Mouse (Mus musculus): ENCODE results near the gene Bsg.
A peak's percentile ranks its signal among the peaks of the same experiment; 100 is the strongest.

The Bsg gene

DNA sequence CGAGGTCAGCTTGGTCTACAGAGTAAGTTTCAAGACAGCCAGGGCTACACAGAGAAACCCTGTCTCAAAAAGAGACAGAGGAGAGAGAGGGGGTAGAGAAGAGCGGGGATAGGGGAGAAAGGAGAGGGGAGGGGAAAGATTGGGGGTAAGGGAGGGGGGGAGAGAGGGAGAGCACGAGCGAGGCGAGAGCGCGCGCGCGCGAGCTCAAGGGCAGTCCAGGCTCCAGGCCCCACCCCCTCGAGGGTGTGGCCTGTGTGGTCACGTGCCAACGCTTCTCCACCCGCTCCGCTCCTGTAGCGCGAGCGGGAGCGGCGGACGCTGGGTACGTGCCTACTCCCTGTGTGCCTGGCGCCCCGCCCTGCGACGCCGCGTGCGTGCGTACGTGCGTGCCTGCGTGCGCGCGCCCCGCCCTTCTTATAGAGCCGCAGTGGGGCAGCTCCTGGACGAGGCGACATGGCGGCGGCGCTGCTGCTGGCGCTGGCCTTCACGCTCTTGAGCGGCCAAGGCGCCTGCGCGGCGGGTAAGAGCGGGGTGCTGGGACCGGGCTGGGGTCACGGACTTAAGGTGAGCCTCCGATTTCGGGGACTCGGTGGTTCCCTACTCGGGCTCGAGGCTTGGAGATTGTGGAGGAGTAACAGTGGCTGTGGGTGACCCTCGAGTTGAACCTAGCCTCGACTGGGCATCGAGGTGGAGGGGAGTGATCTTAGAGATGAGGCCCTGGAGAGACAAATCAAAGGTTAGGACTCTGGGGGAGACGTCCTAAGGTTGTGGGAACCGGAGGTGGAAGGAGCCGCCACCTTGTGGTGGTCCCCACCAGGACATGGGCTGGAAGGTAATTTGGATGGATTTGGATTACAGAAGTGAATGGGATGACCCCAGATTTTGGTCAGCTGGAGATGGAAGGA lies at the start of gene Bsg:
Gene Bsg, plus strand, starts transcription at position 427 of the 905 bp plus-strand sequence.
- peak; percentile 100 for DNase-seq

DNA sequence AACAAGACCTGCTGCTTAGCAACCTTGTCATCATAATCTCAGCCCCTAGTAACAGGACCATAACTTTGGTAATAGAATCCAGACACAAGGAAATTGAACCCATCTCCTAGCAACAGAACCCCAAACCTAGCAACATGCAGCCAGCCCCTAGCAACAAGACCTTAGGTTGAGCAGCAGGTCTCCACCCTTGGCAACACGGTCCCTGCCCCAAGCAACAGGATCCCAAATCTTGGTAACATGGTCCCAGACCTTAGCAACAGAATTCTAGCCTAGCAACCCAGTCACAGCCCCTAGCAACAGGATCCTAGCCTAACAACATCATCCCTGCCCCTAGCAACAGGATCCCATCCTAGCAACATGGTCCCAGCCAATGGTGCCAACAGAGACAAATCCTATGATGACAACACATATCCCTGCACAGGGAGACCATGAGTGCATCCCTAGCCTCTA lies 49.3 kb upstream of the Bsg start:
- DNase-seq, result peak; percentile 59

DNA sequence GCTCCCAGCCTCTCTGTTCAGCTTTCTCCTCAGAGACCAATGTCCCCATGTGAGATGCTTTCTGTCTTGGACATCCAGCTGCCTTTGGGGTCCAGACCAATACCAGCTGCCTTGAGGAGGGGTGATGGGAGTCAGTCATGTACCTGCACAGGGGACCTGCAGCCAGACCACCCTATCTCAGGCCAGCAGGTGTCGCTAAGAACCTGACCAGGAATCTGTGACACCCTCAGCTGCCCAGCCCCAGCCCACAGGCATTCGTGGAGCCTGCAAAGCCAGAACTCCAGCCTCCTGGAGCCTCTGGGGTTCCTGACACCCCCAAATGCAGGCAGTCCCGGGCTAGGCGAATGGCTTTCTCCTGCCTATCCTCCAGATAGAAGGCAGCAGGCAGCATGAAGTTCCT lies 45.5 kb upstream of the Bsg start:
- peak; percentile 54 for DNase-seq

DNA sequence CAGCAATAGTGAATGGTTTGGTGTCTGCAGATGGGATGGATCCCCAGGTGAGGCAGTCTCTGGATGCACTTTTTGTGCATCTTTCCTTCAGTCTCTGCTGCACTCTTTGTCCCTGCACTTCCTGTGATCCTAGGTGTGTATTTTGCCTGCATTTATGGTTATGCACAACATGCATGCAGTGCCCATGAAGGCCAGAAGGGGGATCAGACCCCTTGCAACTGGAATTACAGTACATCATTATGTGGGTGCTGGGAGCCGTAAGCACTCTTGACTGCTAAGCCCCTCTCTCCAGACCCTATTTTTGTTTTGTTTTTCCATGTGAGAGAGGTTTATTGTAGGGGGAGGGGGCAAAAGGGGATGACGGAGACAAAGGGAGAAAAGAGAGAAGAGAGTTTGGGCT lies 44.0 kb upstream of the Bsg start:
- DNase-seq, result no peak

GRCm38 (mm10) chr10:79661861-79662260 lies 42.4 kb upstream of the Bsg start:
- no peak for DNase-seq

DNA sequence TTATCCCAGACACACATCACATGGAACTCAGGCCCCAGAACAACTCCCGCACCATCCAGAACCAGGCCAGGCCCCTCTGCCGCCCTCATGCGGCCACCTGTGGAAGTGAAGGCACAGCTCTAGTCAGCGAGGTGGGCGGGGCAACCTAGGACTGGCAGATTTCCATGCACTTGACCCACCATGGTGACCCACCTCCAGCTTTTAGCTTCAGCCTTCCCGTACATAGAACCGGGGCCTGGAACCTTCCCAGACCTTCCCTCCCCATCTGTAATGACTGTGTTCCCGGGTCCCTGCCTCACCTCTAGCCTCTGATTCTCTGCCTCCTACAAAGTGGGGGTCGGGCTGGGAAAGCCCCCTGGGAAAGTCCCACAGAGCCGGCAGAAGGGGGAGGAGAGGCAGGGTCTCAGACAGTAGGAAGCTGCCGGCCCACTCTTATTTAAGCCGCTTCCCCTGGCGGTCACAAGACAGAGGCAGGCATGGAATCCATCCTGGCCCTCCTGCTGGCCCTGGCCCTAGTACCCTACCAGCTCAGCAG lies 40.1 kb upstream of the Bsg start, which contains the start of gene Madcam1:
Gene Madcam1, plus strand, starts transcription at position 429 of the 535 bp plus-strand sequence.
- peak; percentile 87 for DNase-seq

DNA sequence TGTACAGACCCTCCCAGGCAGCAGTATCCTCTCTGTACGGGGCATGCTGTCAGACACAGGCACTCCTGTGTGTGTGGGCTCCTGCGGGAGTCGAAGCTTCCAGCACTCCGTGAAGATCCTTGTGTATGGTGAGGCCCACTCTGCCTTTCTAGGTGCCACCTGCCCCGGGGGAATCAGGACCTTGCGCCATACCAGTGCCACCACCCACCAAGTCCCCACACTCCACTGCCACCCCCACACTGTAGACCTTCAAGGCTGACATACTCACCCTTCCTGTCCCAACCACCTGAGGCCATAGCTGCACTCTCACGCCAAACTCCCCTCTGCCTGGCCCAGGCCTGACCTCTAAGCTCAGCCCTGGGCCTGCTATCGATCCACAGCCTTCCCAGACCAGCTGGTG lies 39.2 kb upstream of the Bsg start:
- DNase-seq, result no peak

- DNase-seq, result no peak
These were observed 37.8 kb upstream of the Bsg start for GRCm38 (mm10) chr10:79666493-79666892.

GRCm38 (mm10) chr10:79668076-79668475 lies 36.2 kb upstream of the Bsg start:
- no peak for DNase-seq

DNA sequence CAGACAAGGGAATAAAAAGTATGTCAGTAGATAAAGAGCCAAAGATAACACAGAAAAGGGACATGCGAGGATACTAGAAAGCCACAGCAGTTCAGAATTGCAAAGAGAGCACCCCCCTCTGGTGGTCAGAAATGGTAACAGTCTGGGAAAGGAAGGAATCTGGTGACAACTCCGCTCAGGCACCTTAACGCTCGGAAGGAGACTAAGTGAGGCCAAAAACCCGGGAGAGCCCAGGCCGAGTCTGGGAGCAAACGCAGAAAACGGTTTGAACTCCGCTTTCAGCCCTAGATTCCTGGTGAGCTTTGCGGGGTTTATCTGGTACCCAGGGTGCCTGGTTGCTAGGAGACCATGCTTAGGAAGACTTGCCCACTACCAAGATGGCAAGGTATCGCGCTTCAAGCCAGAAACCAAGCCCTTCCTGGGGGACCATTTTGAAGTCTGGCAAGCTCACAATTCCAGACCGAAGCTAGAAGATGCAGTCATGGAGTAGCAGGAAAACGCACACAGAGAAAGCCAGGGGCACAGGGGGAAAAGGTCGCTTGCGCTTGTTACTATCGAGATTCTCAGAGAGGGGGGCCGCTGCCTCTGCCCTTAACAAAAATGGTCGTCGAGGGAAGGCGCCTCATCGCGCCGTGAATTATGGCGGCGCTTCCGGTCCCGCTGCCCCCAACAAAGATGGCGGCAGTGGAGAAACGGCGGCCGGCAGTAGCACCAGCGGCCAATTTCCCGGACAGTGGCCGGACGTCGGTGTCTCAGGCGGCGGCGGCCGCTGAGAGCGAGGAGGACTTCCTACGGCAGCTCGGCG lies 35.3 kb upstream of the Bsg start, which contains the start of gene Tpgs1:
Gene Tpgs1, plus strand, starts transcription at position 599 of the 805 bp plus-strand sequence.
- DNase-seq, result peak; percentile 94

DNA sequence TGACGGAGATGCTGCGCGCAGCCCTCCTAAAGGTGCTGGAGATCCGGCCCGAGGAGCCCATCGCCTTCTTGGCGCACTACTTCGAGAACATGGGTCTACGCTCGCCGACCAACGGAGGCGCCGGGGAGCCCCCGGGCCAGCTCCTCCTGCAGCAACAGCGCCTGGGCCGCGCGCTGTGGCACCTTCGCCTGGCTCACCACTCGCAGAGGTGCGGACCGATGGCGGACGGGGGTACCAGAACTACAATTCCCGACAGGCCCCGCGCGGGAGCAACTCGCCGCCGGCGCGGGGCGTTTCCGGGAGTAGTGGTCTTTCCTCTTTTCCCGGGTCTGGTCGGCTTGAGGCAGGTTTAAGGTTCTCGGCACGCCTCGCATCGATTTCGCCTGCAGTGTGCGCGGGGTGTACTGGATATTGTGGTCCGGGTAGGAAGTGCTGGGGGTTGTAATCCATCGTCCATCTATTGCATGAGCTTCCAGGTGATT lies 34.7 kb upstream of the Bsg start:
- DNase-seq, result peak; percentile 94

GRCm38 (mm10) chr10:79670071-79670888 lies 34.0 kb upstream of the Bsg start:
- DNase-seq, result no peak

- no peak for DNase-seq
These were observed 32.7 kb upstream of the Bsg start for GRCm38 (mm10) chr10:79671396-79672087.

- DNase-seq, result no peak
These were observed 32.2 kb upstream of the Bsg start for GRCm38 (mm10) chr10:79672088-79672455.

GRCm38 (mm10) chr10:79673054-79673453 lies 31.2 kb upstream of the Bsg start:
- DNase-seq, result no peak

DNA sequence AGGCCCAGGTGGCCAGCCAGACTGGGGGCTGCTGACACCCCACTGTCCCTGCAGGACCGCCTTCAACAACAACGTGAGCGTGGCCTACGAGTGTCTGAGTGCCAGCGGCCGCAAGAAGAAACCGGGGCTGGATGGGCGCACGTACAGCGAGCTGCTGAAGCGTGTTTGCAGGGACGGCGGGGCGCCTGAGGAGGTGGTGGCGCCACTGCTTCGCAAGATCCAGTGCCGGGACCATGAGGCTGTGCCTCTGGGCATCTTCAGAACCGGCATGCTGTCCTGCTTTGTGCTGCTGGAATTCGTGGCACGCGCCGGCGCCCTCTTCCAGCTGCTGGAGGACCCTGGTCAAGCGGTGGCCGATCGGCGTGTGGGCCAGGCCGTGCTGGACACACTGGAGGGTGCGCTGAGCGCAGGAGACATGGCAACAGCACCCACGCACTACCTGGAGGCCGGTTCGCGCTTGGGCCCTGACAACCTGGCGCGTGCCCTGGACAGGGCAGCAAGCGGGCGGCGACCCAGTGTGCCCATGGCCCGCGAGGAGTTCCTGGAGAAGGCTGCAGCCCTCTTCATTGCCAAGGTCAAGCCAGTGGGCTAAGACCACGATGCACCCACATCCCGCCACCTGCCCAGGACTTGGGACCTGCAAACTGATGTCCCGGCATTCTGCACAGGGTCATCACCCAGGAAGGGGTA lies 28.8 kb upstream of the Bsg start:
- no peak for DNase-seq

DNA sequence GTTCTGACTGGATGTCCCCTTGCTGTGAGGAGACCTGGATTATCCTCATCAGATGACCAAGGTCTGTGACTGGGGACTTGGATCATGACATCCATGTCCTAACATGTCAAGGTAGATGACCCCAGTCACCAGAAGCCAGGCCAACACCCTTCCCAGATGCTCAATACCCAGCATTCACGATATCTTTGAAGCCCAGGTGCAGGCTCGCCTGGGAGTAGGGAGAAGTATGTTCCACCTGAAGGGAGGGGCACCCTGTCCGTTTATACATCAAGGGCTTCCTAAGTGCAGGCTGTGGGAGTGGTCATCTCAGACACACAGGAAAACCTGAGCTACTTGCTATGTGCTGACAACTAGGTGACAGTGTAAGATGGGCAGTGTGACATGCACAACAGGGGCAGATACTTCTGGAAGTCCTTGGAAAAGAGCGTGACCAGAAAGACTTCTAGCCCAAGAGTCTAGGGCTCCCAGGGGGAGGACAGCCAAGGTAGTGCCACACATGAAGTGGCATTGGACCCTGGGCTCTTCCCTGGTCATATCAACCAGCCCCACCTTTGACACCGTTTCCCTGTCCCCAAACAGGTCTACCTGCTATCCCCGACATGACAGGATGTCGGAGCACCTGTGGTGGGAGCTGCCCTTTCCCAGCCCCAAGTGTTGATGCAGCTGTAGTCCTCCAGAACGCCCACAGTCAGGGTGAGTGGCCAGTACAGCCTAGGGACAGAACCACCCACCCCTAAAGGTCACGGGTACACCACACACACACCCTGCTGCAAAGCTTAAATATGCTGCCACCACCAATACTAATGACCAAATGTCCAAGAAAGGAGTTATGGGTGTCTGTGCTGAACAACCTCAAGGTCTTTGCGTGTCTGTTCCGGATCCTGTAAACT lies 23.4 kb upstream of the Bsg start:
- no peak for DNase-seq

DNA sequence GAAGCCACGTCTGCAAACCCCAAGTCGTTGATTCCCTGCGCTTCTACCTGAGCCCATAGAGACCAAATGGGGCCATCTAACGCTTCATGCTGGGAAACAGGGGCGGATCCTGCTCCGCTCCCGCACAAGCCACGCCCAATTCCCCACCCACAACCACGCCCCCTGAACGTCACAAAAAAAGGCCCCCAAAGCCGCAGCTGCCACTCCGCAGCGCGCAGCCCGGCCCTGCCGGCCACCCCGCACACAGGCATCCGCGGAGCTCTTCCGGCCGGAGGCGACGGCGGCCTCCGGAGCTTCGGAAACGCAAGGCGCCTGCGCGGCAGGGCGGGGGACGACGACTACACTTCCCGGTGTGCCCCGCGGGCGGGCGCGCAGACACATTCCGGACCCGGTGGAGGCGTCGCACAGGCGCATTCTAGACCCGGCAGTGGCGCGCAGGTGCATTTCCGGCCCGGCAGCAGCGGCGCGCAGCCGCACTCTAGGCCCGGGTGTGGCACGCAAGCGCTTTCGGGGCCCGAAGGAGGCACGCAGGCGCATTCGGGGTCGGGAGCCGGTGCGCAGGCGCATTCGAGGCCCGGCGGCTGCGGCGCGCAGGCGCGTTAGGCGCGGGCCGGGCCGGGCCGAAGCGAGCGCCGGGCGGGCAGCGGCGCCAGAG lies 22.6 kb upstream of the Bsg start, which contains the start of gene Cdc34:
Gene Cdc34, plus strand, starts transcription at position 605 of the 655 bp plus-strand sequence.
- DNase-seq, result peak; percentile 99

DNA sequence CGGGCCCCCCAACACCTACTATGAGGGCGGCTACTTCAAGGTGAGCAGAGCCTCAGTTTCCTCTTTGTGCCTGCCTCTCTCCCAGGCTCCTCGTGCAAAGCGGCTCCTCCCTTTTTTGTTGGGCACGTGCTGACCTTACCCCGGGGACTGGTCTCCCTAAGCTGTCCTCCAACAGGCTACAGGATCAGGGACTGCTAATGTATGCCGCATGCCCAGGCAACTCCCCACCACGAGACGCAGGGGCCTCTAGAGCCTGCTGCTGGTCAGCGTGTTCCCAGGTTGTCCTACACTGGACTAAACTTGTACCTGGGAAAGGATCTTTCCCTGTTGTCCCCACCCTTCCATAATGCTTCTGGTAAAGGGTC lies 21.8 kb upstream of the Bsg start:
- no peak for DNase-seq

All from embryo, embryonic 11 days (tissue).